Mouse (Mus musculus): ENCODE measurements around the gene 6030452D12Rik.

DNA sequence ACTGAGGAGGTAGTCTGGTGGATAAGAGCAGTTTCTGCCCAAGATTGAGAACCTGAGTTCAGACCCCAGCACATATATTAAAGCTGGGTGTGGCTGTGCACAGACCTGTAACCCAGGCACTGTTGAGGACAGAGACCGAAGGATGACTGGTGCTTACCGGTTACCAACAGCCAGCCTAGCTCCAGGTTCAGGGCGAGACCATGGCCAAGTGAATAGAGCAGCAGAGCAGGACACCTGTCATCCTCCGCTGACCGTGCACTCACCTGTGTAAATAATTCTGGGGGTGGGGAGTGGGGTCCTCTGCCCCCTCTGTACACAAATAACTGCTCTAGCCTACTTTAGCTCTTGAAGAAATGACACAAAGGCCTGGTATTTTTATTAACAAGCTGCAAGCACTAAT lies 26.3 kb upstream of the 6030452D12Rik start:
- TF ChIP-seq POLR2A (IDR thresholded peaks at IDR 0.05; ENCODE audit: control insufficient read depth, extremely low read depth, insufficient read depth, low read length, poor library complexity) = no peak
- no peak for TF ChIP-seq CTCF (IDR thresholded peaks at IDR 0.05; ENCODE audit: borderline replicate concordance, control insufficient read depth, extremely low read depth, insufficient read depth, low read length, poor library complexity)

Measured in thymus, adult 2 months (tissue).